Mouse (Mus musculus): ENCODE measurements around the gene Olfr273. TPM values are rescaled to one million over a fixed set of nuclear protein-coding genes. Genes with fewer than 3 reads are reported as not detected.
"Not testable (repeated sequence)": the region's sequence is repeated elsewhere in the genome, so short reads cannot be mapped to it uniquely, and the experiment has no call there.

Gene Olfr273
- not detected in 2 replicates for polyA plus RNA-seq (2015; fragmentation: Nextera tagmentation; extraction: Ambion mirVana)

DNA sequence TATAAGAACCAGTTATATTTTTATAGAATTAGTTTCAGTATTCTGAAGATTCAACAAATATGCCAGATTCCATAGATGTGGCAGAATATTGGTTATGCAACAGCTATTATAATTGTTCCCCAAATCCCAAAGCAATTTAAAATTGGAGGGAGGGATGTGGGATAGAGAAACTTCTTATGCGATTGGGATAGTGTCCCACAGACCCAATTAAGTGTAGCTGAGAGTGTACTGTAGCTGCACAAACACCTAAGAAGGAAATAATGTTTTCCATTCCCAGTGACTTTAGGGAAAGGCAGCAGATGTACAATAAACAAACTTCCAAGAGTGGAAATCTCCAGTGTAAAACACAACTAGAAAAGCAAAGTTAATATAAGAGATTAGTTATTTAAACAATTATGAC lies at the start of gene Olfr273:
TSS of gene Olfr273 (minus strand) at position 101 of the 400 bp plus-strand sequence.
- H3K9me3 ChIP-seq (ENCODE audit: control insufficient read depth, low read length): no peaks in the 10 kb centered on the region
- no peak within 1 kb of the TSS for H3K27ac ChIP-seq (ENCODE audit: low read length)
- H3K27me3 ChIP-seq (replicated peaks; ENCODE audit: control insufficient read depth, insufficient read depth, low read length): no peaks in the 10 kb centered on the region
- no peaks in the 10 kb centered on the region for H3K4me1 ChIP-seq (replicated peaks; ENCODE audit: control insufficient read depth, insufficient read depth, low read length)
- no peak within 1 kb of the TSS for H3K9ac ChIP-seq (replicated peaks; ENCODE audit: low read depth, low read length)
- 81% methylated on average over 1 of the region's 1 CpGs for WGBS
- H3K4me2 ChIP-seq (ENCODE audit: low read length): no peak within 1 kb of the TSS
- no peaks in the 10 kb centered on the region for H3K36me3 ChIP-seq (ENCODE audit: control insufficient read depth, insufficient read depth)
- H3K4me3 ChIP-seq (replicated peaks; ENCODE audit: low read length): no peak within 1 kb of the TSS
- ATAC-seq: no peak

DNA sequence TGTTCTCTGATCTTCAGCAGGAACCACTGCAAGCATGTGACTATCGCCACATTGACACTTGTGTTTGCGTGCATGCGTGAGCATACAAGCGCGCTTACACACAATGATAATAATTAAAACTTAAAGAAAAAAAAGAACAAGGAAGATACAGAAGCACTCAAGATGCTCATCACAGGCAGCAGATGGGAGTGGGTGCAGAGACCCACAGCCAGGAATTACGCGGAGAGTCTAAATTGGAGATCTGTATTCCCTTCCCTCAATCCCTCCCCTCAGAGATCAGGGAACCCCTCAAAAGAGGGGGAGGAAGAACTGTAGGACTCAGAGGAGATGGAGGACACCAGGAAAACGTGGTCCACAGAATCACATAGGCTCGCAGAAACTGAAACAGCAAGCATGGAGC lies 5.1 kb upstream of the Olfr273 start:
- no peaks in the 10 kb centered on the region for H3K36me3 ChIP-seq (ENCODE audit: control insufficient read depth, insufficient read depth)
- H3K9me3 ChIP-seq (ENCODE audit: control insufficient read depth, low read length): no peaks in the 10 kb centered on the region
- H3K4me2 ChIP-seq (ENCODE audit: low read length): no peak overlapping the region
- H3K4me3 ChIP-seq (replicated peaks; ENCODE audit: low read length): no peak overlapping the region
- WGBS: 93% methylated on average over 9 of the region's 9 CpGs
- H3K27me3 ChIP-seq (replicated peaks; ENCODE audit: control insufficient read depth, insufficient read depth, low read length): no peaks in the 10 kb centered on the region
- no peak for ATAC-seq
- no peaks in the 10 kb centered on the region for H3K4me1 ChIP-seq (replicated peaks; ENCODE audit: control insufficient read depth, insufficient read depth, low read length)
- H3K9ac ChIP-seq (replicated peaks; ENCODE audit: low read depth, low read length): no peak overlapping the region
- H3K27ac ChIP-seq (ENCODE audit: low read length): no peak overlapping the region

- H3K9me3 ChIP-seq (ENCODE audit: control insufficient read depth, low read length): no peaks in the 10 kb centered on the region
- no peaks in the 10 kb centered on the region for H3K27me3 ChIP-seq (replicated peaks; ENCODE audit: control insufficient read depth, insufficient read depth, low read length)
- H3K27ac ChIP-seq (ENCODE audit: low read length): no peak overlapping the region
- peaks cover 9% of the 10 kb centered on the region for H3K4me1 ChIP-seq (replicated peaks; ENCODE audit: control insufficient read depth, insufficient read depth, low read length)
- ATAC-seq: peak; percentile 85
- H3K36me3 ChIP-seq (ENCODE audit: control insufficient read depth, insufficient read depth): no peaks in the 10 kb centered on the region
- 58% methylated on average over 5 of the region's 5 CpGs for WGBS
- no peak overlapping the region for H3K4me2 ChIP-seq (ENCODE audit: low read length)
- H3K9ac ChIP-seq (replicated peaks; ENCODE audit: low read depth, low read length): no peak overlapping the region
- H3K4me3 ChIP-seq (replicated peaks; ENCODE audit: low read length): no peak overlapping the region
Observed at GRCm38 (mm10) chr4:52849672-52850071, 9.4 kb downstream of the Olfr273 start.

GRCm38 (mm10) chr4:52849039-52849635 lies 9.9 kb downstream of the Olfr273 start:
- H3K36me3 ChIP-seq (ENCODE audit: control insufficient read depth, insufficient read depth): no peaks in the 10 kb centered on the region
- H3K9me3 ChIP-seq (ENCODE audit: control insufficient read depth, low read length): no peaks in the 10 kb centered on the region
- no peak overlapping the region for H3K9ac ChIP-seq (replicated peaks; ENCODE audit: low read depth, low read length)
- no peak overlapping the region for H3K4me3 ChIP-seq (replicated peaks; ENCODE audit: low read length)
- 22% methylated on average over 4 of the region's 4 CpGs for WGBS
- peak; percentile 77 for ATAC-seq
- no peak overlapping the region for H3K27ac ChIP-seq (ENCODE audit: low read length)
- peaks cover 9% of the 10 kb centered on the region for H3K4me1 ChIP-seq (replicated peaks; ENCODE audit: control insufficient read depth, insufficient read depth, low read length)
- H3K27me3 ChIP-seq (replicated peaks; ENCODE audit: control insufficient read depth, insufficient read depth, low read length): no peaks in the 10 kb centered on the region
- H3K4me2 ChIP-seq (ENCODE audit: low read length): no peak overlapping the region

DNA sequence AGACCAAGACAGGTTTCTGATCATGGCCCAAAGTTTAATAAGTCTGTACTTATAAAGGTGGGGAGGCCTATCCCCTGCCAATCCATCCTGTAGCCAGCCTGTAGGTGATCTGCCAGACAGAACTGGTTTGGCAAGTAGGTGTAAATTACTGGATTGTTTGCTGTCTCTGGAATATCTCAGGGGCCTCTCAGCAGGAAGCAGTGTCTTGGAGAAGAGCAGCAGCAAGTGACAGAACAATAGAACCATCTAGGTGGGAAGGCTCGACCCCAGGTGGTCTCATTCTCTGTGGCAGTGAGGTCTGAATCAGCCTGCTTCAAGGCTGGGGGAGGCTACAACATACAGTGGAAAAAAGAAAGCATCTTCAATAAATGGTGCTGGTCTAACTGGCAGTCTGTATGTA lies 13.6 kb downstream of the Olfr273 start:
- H3K9me3 ChIP-seq (ENCODE audit: control insufficient read depth, low read length); H3K27me3 ChIP-seq (replicated peaks; ENCODE audit: control insufficient read depth, insufficient read depth, low read length); H3K4me2 ChIP-seq (ENCODE audit: low read length); H3K4me1 ChIP-seq (replicated peaks; ENCODE audit: control insufficient read depth, insufficient read depth, low read length); H3K9ac ChIP-seq (replicated peaks; ENCODE audit: low read depth, low read length); H3K4me3 ChIP-seq (replicated peaks; ENCODE audit: low read length); H3K27ac ChIP-seq (ENCODE audit: low read length); H3K36me3 ChIP-seq (ENCODE audit: control insufficient read depth, insufficient read depth); ATAC-seq: not testable (repeated sequence)
- WGBS: 46% methylated on average over 1 of the region's 1 CpGs

DNA sequence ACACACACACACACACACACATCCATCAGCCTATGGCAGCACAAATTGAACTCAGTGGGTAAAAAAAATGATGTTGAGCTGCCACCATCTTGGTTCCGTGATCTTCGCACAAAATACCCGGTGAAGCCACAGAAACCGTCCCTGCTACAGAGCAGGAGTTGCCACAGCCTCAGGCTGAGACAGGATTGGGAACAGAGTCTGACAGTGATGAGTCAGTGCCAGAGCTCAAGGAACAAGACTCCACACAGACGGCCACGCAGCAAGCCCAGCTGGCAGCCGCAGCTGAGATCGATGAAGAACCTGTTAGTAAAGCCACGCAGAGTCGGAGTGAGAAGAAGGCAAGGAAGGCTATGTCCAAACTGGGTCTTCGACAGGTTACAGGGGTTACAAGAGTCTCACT lies 37.7 kb downstream of the Olfr273 start:
- Histone ChIP-seq H3K9me3 (ENCODE audit: control insufficient read depth, low read length) (no peaks in the 10 kb centered on the region), H3K36me3 (ENCODE audit: control insufficient read depth, insufficient read depth) (no peaks in the 10 kb centered on the region), H3K4me3 (replicated peaks; ENCODE audit: low read length) (no peak overlapping the region), H3K9ac (replicated peaks; ENCODE audit: low read depth, low read length) (no peak overlapping the region), H3K27ac (ENCODE audit: low read length) (no peak overlapping the region), H3K27me3 (replicated peaks; ENCODE audit: control insufficient read depth, insufficient read depth, low read length) (no peaks in the 10 kb centered on the region), H3K4me2 (ENCODE audit: low read length) (no peak overlapping the region), H3K4me1 (replicated peaks; ENCODE audit: control insufficient read depth, insufficient read depth, low read length) (no peaks in the 10 kb centered on the region)
- 97% methylated on average over 11 of the region's 11 CpGs for WGBS
- ATAC-seq: no peak

- H3K9me3 ChIP-seq (ENCODE audit: control insufficient read depth, low read length): no peaks in the 10 kb centered on the region
- H3K9ac ChIP-seq (replicated peaks; ENCODE audit: low read depth, low read length): no peak within 1 kb of the TSS
- no peak within 1 kb of the TSS for H3K27ac ChIP-seq (ENCODE audit: low read length)
- H3K36me3 ChIP-seq (ENCODE audit: control insufficient read depth, insufficient read depth): no peaks in the 10 kb centered on the region
- 91% methylated on average over 2 of the region's 2 CpGs for WGBS
- H3K27me3 ChIP-seq (replicated peaks; ENCODE audit: control insufficient read depth, insufficient read depth, low read length): no peaks in the 10 kb centered on the region
- H3K4me2 ChIP-seq (ENCODE audit: low read length): no peak within 1 kb of the TSS
- H3K4me1 ChIP-seq (replicated peaks; ENCODE audit: control insufficient read depth, insufficient read depth, low read length): no peaks in the 10 kb centered on the region
- no peak for ATAC-seq
- no peak within 1 kb of the TSS for H3K4me3 ChIP-seq (replicated peaks; ENCODE audit: low read length)
Observed at GRCm38 (mm10) chr4:52814304-52814703, 44.7 kb downstream of the Olfr273 start, which contains the start of gene Olfr275. Olfr275 (plus strand) TSS chr4:52814604.

DNA sequence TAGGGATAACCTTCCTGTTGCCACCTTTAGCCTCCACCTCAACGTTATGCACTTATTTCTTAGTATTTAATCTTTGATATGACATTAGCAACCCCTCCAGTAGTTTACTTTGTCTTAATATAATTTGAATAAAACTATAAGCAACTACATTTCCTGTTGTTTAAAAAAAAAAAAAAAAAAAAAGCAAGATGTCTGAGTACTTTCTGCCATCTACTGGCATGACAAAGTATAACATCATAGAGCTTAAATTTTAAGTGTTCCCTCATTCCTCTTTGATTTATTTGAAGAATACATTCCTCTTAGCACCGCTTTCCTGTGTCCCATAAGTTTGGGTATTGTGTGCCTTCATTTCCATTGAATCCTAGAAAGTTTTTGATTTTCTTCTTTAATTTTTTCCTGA lies 47.2 kb downstream of the Olfr273 start:
- H3K4me2 ChIP-seq (ENCODE audit: low read length): no peak overlapping the region
- 39% methylated on average over 2 of the region's 2 CpGs for WGBS
- no peak overlapping the region for H3K4me3 ChIP-seq (replicated peaks; ENCODE audit: low read length)
- H3K27ac ChIP-seq (ENCODE audit: low read length): no peak overlapping the region
- no peak for ATAC-seq
- H3K36me3 ChIP-seq (ENCODE audit: control insufficient read depth, insufficient read depth): no peaks in the 10 kb centered on the region
- H3K4me1 ChIP-seq (replicated peaks; ENCODE audit: control insufficient read depth, insufficient read depth, low read length): no peaks in the 10 kb centered on the region
- no peaks in the 10 kb centered on the region for H3K27me3 ChIP-seq (replicated peaks; ENCODE audit: control insufficient read depth, insufficient read depth, low read length)
- no peaks in the 10 kb centered on the region for H3K9me3 ChIP-seq (ENCODE audit: control insufficient read depth, low read length)
- H3K9ac ChIP-seq (replicated peaks; ENCODE audit: low read depth, low read length): no peak overlapping the region
